Mouse (Mus musculus) heart, adult 9 months (tissue): ENCODE measurements around the gene Luzp1.

Experiments
- DNase-seq, 2 experiments: peaks; one replicate each; pipeline ENCODE4 v3.0.0; 2022; ENCODE audit warnings: low spot score in 2 of 2

The Luzp1 gene

GRCm38 (mm10) chr4:136469371-136469903, at the start of gene Luzp1:
Gene Luzp1 (plus strand): TSS chr4:136469761.
- DNase-seq, result peak; percentile 95 to 97

GRCm38 (mm10) chr4:136423224-136423623, 46.3 kb upstream of the Luzp1 start, which contains the start of gene Htr1d:
Gene Htr1d (plus strand): TSS chr4:136423524.
- no peak for DNase-seq

GRCm38 (mm10) chr4:136424120-136424999, 45.2 kb upstream of the Luzp1 start:
- DNase-seq, result no peak

GRCm38 (mm10) chr4:136425000-136425288, 44.6 kb upstream of the Luzp1 start:
- DNase-seq, result no peak

GRCm38 (mm10) chr4:136430609-136431375, 38.8 kb upstream of the Luzp1 start:
- peak in 1 of 2 experiments; percentile 8 for DNase-seq

GRCm38 (mm10) chr4:136431376-136431693, 38.2 kb upstream of the Luzp1 start:
- peak; percentile 21 to 39 for DNase-seq

- no peak for DNase-seq
Observed at GRCm38 (mm10) chr4:136434029-136434428, 35.5 kb upstream of the Luzp1 start.

GRCm38 (mm10) chr4:136439106-136439505, 30.5 kb upstream of the Luzp1 start:
- no peak for DNase-seq

- no peak for DNase-seq
Observed at GRCm38 (mm10) chr4:136441354-136442043, 28.1 kb upstream of the Luzp1 start.

- no peak for DNase-seq
Observed at GRCm38 (mm10) chr4:136444561-136444960, 25.0 kb upstream of the Luzp1 start.

- DNase-seq, result no peak
Observed at GRCm38 (mm10) chr4:136449795-136450194, 19.8 kb upstream of the Luzp1 start.

- DNase-seq, result no peak
Observed at GRCm38 (mm10) chr4:136450271-136450670, 19.3 kb upstream of the Luzp1 start.

- no peak for DNase-seq
Observed at GRCm38 (mm10) chr4:136451564-136451963, 18.0 kb upstream of the Luzp1 start.

GRCm38 (mm10) chr4:136452286-136452685, 17.3 kb upstream of the Luzp1 start:
- DNase-seq, result no peak

- DNase-seq, result no peak
Observed at GRCm38 (mm10) chr4:136452792-136453191, 16.8 kb upstream of the Luzp1 start.

- peak; percentile 57 to 80 for DNase-seq
Observed at GRCm38 (mm10) chr4:136454850-136455260, 14.7 kb upstream of the Luzp1 start.

GRCm38 (mm10) chr4:136456516-136457218, 12.9 kb upstream of the Luzp1 start:
- DNase-seq, result no peak

GRCm38 (mm10) chr4:136458276-136458675, 11.3 kb upstream of the Luzp1 start:
- no peak for DNase-seq

GRCm38 (mm10) chr4:136459210-136459609, 10.4 kb upstream of the Luzp1 start:
- DNase-seq, result no peak

GRCm38 (mm10) chr4:136461206-136461605, 8.4 kb upstream of the Luzp1 start:
- DNase-seq, result no peak

GRCm38 (mm10) chr4:136461761-136462085, 7.8 kb upstream of the Luzp1 start:
- DNase-seq, result no peak
